Mouse (Mus musculus) spleen, postnatal 14 days (tissue): ENCODE data around the gene Erich4.

Source experiments
- DNase-seq, 2 experiments: peaks; one replicate each; pipeline ENCODE4 v3.0.0; 2021 to 2022; ENCODE audit warnings: low spot score in 2 of 2

Gene Erich4

DNA sequence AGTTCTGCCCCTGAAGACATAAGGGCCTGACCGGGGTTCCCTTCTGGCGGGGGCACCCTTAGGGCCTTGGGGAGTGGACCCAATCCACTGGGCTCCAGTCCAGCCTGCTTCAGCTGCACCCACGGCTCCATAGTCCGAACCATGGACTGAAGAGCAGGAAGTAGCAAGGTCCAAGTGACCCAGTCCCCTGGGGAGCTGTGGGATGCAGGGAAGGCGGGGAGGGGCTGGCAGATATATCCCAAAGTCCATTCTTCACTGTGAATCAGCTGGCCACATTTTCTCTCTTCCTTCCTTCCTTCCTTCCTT is at the start of gene Erich4:
TSS of gene Erich4 (minus strand) at position 187 of the 306 bp plus-strand sequence.
- no peak for DNase-seq

DNA sequence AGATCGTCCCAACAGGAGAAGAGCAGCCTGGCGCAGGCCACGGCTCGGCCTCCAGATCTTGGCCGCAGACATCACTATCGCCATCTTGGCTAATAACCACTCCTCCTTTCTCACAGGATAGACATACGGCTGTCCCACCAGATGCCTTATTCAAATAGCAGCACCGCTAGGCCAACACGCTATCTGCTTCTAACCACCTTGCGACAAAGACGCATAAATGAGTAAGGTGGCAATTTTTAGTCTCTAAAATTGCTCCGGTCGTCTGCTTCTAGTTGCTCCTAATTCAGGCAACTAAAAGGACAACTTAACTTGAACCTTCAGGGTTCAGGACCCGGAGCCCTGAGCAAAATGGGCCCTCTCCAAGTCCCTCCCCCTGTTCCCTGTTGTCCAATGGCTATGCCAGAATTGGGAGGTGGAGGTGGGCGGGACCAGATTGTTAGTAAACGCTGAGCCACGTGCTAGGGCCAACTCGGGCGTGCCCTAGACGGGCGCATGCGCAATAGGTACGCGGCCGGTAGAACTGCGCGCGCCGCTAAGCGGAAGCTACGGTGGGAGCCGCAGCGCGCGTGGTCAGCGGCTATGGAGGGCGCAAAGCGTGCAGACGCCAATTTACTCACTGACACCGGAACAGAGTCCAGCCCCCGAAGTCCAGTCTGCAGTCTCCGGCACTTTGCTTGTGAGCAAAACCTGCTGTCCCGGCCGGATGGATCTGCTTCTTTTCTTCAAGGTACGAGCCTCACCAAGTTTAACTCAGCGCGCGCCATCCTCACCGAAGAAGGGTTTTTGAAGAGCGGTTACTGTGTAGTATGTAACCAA is 43.2 kb upstream of the Erich4 start, which contains the start of the genes Bckdha and Exosc5:
TSS of gene Bckdha (minus strand) at position 325 of the 816 bp plus-strand sequence.
TSS of gene Exosc5 (plus strand) at position 508 of the 816 bp plus-strand sequence.
- DNase-seq, result peak; percentile 97 to 98

- no peak for DNase-seq
These were observed 42.1 kb upstream of the Erich4 start for GRCm38 (mm10) chr7:25657785-25658184.

DNA sequence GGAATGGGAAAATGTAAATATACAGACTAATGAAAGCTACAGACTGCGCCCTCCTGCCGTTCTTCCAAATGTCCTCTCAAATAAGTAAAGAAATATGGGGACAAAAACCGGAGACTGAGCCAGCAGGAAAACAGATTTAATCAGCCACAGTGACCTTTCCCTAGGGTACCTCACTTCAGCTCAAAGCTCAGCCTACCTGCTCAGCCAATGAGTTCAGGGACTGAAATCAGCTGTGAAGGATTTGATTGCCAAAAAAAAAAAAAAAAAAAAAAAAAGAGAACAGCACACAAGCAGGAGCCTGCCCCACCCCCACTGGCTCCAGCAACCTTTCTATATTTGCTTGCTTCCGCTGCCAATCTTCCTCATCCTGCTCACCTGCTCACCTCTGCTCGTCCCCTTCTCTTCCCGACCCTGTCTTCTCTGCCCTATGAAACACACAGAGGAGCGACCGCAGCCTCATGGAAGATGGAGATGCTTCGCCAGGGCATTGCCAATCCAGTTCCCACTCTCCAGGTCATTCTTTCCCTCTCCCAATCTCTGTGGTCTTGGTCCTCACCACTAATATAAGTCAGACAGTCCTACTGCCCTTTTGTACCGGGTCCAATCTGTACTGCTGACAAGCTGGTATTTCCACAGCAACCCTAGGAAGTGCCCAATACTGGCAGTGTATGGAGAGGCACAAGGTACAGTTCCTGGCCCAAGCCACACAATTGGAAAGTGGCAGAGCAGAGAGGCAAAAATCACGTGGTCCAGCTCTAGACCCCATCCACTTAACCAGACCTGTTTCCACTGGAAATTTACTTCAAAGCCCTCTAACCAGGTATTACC is 40.1 kb upstream of the Erich4 start:
- DNase-seq, result no peak

- no peak for DNase-seq
These were observed 36.6 kb upstream of the Erich4 start for GRCm38 (mm10) chr7:25652244-25652759.

- no peak for DNase-seq
These were observed 35.6 kb upstream of the Erich4 start for GRCm38 (mm10) chr7:25651281-25651680.

GRCm38 (mm10) chr7:25649839-25650238 is 34.1 kb upstream of the Erich4 start:
- DNase-seq, result no peak

- peak in 1 of 2 experiments; percentile 50 for DNase-seq
These were observed 32.0 kb upstream of the Erich4 start for GRCm38 (mm10) chr7:25647574-25648123.

DNA sequence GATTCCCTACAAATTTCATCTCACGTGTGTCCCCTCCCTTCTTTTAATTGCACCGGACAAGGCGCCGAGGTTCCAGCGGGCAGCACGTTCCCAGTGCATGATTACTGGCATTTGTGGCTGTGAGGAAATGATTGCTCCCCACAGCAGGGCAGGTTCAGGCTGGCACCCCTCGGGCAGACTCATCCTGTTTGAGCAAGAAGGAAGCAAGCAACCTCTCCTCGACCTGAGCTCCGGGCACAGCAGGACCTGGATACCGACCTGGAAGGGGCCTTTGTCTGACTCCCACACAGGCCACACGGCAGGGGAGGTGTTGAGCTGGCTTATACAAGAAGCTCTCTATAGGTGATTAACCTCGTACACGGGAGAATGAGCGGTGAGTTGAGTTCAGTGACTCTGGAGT is 29.4 kb upstream of the Erich4 start:
- DNase-seq, result no peak

GRCm38 (mm10) chr7:25644631-25645030 is 28.9 kb upstream of the Erich4 start:
- DNase-seq, result no peak

DNA sequence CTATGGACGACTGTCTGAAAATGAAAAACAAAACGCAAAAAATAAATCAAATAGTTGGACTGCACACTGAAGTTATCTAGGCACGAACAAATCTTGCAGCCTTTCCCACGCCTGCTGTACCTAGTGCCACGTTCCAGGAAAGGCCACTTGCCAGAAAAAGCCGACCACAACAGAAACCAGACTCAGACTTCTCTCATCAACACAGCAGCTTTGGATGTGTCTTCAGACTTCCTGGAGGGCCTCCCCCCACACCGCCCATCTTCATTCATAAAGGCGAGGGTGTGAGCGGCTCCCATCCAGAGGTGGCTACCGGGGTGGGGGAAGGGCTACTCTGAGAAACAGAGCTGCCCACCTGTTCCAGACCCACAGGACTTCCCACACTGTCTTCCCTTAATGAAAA is 28.4 kb upstream of the Erich4 start:
- DNase-seq, result no peak

DNA sequence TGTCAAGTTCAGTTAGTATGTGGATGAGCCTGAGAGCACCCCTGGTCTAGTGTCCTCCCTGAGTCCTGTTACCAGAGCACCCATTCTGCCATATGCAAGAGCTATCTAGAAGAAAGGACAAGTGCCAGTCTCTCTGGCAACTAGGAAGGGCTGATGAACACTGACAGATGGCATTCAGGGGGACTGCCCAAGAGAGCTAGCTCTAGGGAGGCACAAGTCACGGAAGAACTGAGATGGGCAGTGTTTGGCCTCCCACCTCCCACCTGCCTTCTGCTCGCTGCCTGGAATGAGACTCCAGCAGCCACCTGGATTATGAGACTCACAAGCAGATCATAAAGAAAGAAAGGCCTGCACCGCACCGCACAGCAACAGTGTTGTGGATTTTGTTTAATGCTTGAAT is 24.1 kb upstream of the Erich4 start:
- no peak for DNase-seq

DNA sequence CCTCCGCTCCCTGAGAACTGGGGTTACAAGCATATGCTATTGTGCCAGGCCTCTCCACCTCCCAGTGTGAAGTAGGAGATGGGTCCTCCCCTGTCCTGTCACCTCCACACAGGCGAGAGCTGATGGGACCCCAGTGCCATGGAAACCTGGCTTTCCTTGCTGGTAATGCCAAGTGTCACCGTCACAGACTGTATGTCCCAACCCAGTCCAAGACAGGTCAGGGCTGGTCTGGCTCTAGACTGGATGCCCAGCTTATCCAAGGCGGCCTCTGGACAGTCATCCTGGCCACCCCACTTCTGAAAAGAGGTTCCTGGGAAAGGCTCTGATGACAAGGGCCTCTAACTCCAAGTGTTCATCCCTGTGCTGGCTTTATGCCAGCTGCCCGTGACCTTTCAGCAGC is 21.4 kb upstream of the Erich4 start:
- DNase-seq, result no peak

- DNase-seq, result peak; percentile 47 to 64
These were observed 20.7 kb upstream of the Erich4 start for GRCm38 (mm10) chr7:25636373-25636772.

DNA sequence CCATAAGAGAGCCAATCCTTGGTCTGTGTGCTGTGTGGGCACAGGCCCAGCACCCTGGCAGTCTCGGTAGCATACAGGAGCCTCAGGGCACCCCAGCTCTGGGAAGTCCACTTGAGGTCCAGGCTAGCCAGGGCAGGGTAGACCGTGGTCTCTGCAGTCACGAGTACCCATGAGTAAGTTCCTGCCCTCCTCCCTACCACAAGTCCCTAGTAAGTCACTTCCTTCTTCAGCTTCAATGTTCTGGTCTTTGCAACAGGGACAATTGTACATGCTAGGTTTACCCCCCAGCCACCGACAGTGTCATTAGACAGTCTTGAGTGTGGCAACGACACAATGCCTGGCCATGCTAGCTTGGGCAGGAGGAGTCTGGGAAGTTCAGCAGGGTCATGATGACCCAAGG is 17.0 kb upstream of the Erich4 start:
- DNase-seq, result no peak

DNA sequence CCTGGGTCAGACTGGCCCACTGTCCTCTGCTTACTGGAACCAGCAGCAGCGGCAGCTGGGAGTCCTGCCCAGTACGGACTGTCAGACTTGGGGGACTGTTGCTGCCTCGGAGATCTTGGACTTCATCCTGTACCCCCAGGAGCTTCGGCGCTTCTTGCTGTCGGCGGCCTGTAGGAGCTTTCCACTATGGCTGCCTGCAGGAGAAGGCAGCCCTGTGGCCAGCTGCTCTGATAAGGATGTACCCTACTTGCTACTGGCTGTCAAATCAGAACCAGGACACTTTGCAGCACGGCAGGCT is 12.6 kb upstream of the Erich4 start:
- no peak for DNase-seq

GRCm38 (mm10) chr7:25627431-25628322 is 12.0 kb upstream of the Erich4 start:
- DNase-seq, result peak; percentile 29 to 58

GRCm38 (mm10) chr7:25626509-25627430 is 11.1 kb upstream of the Erich4 start, which contains the start of gene B3gnt8:
Gene B3gnt8 (plus strand): TSS chr7:25626654.
- no peak for DNase-seq

DNA sequence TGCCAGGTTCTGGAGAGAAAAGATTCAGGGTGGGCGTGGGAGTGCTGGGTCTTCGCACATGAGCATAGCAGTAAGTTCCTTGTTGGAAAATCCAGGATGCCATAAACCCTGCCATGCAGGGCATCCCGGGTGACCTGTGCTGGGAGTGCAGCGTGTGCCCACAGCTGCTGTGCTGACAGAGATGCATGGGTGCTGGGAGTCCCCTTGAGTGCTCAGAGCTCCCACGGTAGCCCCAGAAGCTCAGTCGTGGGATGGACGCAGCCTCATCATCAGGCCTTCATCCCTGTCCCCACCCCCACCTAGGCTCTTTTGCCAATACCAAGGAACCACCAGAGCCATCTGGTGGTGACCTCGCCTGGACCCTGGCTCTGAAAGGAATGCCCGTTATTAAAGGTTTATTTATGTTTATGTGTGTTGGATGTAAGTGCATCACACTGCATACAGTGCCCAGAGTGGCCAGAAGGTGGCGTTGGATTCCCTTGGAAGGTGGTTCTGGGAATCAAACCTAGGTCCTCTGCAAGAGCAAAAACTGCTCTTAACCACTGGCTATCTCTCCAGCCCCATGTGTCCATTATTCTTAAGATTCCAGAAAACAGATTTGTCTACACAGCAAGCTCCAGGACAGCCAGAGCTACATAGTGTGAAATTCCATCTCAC is 10.0 kb upstream of the Erich4 start:
- DNase-seq, result peak in 1 of 2 experiments; percentile 53

DNA sequence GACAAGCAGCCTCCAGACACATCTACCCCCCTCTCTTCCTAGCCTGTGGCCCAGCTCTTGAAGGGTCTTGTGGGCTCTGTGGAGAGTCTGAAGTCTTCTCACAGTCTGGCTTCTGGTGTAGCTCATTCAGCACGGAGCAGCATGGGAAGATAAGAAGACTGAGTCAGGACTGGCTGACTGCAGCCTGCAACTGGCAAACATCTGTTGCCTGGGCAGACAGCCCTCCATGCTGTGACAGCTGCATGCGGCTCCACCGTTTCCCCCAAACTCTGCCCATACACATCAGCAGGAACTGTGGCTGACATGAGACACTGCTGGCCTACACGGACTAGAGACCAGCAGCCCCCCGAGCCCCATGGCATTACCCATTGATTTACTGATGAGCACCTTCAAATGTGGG is 9.2 kb upstream of the Erich4 start:
- no peak for DNase-seq
